Mouse (Mus musculus) intestine, embryonic 14.5 days (tissue): ENCODE results near the gene Gm12185. TPM values are rescaled to one million over a fixed set of nuclear protein-coding genes. Genes with fewer than 3 reads are reported as not detected.
"Not testable (repeated sequence)": the region's sequence is repeated elsewhere in the genome, so short reads cannot be mapped to it uniquely, and the experiment has no call there.

Source experiments
- ATAC-seq: fragments of 200-750 bp; cut with Nextera tagmentation; replicated peaks from 2 replicates; pipeline ENCODE4 v1.8.0; 2017; ENCODE audit warnings: low read depth, moderate number of reproducible peaks, moderate TSS enrichment, moderate library complexity; ENCODE audit not compliant: low FRiP score, low TSS enrichment
- DNase-seq: peaks from one replicate; pipeline ENCODE4 v3.0.0-alpha.2; 2018; ENCODE audit warnings: low spot score
- H3K27ac ChIP-seq: fragments of 300-500 bp; sonication (generic); 2 replicates; pipeline ENCODE4 v1.5.1; 2014; ENCODE audit warnings: low read depth, mild to moderate bottlenecking, control low read depth
- H3K27me3 ChIP-seq: fragments of 300-500 bp; sonication (generic); replicated peaks from 2 replicates; pipeline ENCODE4 v1.6.1; 2014; ENCODE audit warnings: low read length, control low read depth; ENCODE audit not compliant: control insufficient read depth, insufficient read depth
- H3K36me3 ChIP-seq: fragments of 300-500 bp; sonication (generic); 2 replicates; pipeline ENCODE4 v1.6.1; 2014; ENCODE audit warnings: low read length, control low read depth; ENCODE audit not compliant: control insufficient read depth, insufficient read depth
- H3K4me1 ChIP-seq: fragments of 300-500 bp; sonication (generic); replicated peaks from 2 replicates; pipeline ENCODE4 v1.6.1; 2014; ENCODE audit warnings: low read length, control low read depth, mixed read lengths; ENCODE audit not compliant: control insufficient read depth, insufficient read depth
- H3K4me2 ChIP-seq: fragments of 300-500 bp; sonication (generic); 2 replicates; pipeline ENCODE4 v1.6.1; 2014; ENCODE audit warnings: low read length
- H3K4me3 ChIP-seq: fragments of 300-500 bp; sonication (generic); 2 replicates; pipeline ENCODE4 v1.5.1; 2014; ENCODE audit warnings: low read depth, low read length, control low read depth, mixed read lengths
- H3K9ac ChIP-seq: fragments of 300-500 bp; sonication (generic); 2 replicates; pipeline ENCODE4 v1.6.1; 2014; ENCODE audit warnings: mild to moderate bottlenecking, low read length
- H3K9me3 ChIP-seq: fragments of 300-500 bp; sonication (generic); 2 replicates; pipeline ENCODE4 v1.6.1; 2016; ENCODE audit warnings: low read length, control low read depth; ENCODE audit not compliant: control insufficient read depth
- WGBS: fragments of 180-500 bp; shearing (Covaris S2); extraction: QIAGEN DNeasy Blood & Tissue Kit; methylation state at CpG from one replicate; pipeline ENCODE4 v1.1.7; 2014; 5-methylcytosine and 5-hydroxymethylcytosine counted together
- polyA plus RNA-seq: library from polyadenylated mRNA; unstranded; fragments of >200 nt; fragmentation: Nextera tagmentation; extraction: Ambion mirVana; gene quantifications from 2 replicates; pipeline ENCODE4 v1.2.1, GENCODE M21; 2014

The Gm12185 gene
- polyA plus RNA-seq, 1 experiment from 2014 or later, result 0.07 TPM

- not testable (repeated sequence) for H3K27ac ChIP-seq, H3K9ac ChIP-seq, ATAC-seq, H3K4me1 ChIP-seq, H3K36me3 ChIP-seq, H3K4me3 ChIP-seq, H3K27me3 ChIP-seq, DNase-seq, H3K4me2 ChIP-seq, H3K9me3 ChIP-seq
- WGBS, result no CpG with 5 or more reads among the region's 3 CpGs
Observed at GRCm38 (mm10) chr11:48982848-48983247, 9.2 kb downstream of the Gm12185 start.

- no CpG with 5 or more reads among the region's 5 CpGs for WGBS
- H3K4me3 ChIP-seq, H3K27me3 ChIP-seq, H3K27ac ChIP-seq, DNase-seq, H3K9me3 ChIP-seq, H3K4me1 ChIP-seq, H3K9ac ChIP-seq, H3K4me2 ChIP-seq, H3K36me3 ChIP-seq, ATAC-seq: not testable (repeated sequence)
Observed at GRCm38 (mm10) chr11:48980052-48980451, 12.0 kb downstream of the Gm12185 start.

- not testable (repeated sequence) for H3K4me3 ChIP-seq, H3K27ac ChIP-seq, H3K27me3 ChIP-seq, H3K4me2 ChIP-seq, H3K9ac ChIP-seq, H3K36me3 ChIP-seq, ATAC-seq, H3K9me3 ChIP-seq, DNase-seq, H3K4me1 ChIP-seq
- WGBS, result no CpG with 5 or more reads among the region's 3 CpGs
Observed at GRCm38 (mm10) chr11:48979251-48979650, 12.8 kb downstream of the Gm12185 start, which contains the start of gene 9930111J21Rik1. Gene 9930111J21Rik1 (minus strand): TSS chr11:48979398.

- not testable (repeated sequence) for H3K27ac ChIP-seq, H3K9ac ChIP-seq, H3K36me3 ChIP-seq, DNase-seq, H3K27me3 ChIP-seq, H3K4me2 ChIP-seq, H3K9me3 ChIP-seq, ATAC-seq, H3K4me1 ChIP-seq, H3K4me3 ChIP-seq
- no CpG with 5 or more reads among the region's 1 CpGs for WGBS
Observed at GRCm38 (mm10) chr11:48978240-48978939, 13.6 kb downstream of the Gm12185 start, which contains the start of gene Olfr56. Gene Olfr56 (plus strand): TSS chr11:48978889.

- no CpG with 5 or more reads among the region's 1 CpGs for WGBS
- not testable (repeated sequence) for ATAC-seq, H3K4me3 ChIP-seq, H3K36me3 ChIP-seq, H3K9me3 ChIP-seq, DNase-seq, H3K4me1 ChIP-seq, H3K27me3 ChIP-seq, H3K4me2 ChIP-seq, H3K9ac ChIP-seq, H3K27ac ChIP-seq
Observed at GRCm38 (mm10) chr11:48974686-48975085, 17.3 kb downstream of the Gm12185 start.

GRCm38 (mm10) chr11:48946090-48946489 is 45.9 kb downstream of the Gm12185 start, which contains the start of gene Psme2b:
Gene Psme2b (minus strand): TSS chr11:48946190.
- 90% methylated on average over 6 of the region's 6 CpGs for whole genome bisulfite sequencing
- H3K27ac ChIP-seq, result not testable (repeated sequence)

GRCm38 (mm10) chr11:48939286-48939685 is 52.7 kb downstream of the Gm12185 start:
- not testable (repeated sequence) for H3K9ac ChIP-seq, H3K4me3 ChIP-seq, H3K4me2 ChIP-seq, H3K9me3 ChIP-seq, DNase-seq, H3K27me3 ChIP-seq, ATAC-seq, H3K4me1 ChIP-seq, H3K36me3 ChIP-seq, H3K27ac ChIP-seq

More at GRCm38 (mm10) chr11:48946090-48946489, 45.9 kb downstream of the Gm12185 start, which contains the start of gene Psme2b:
- DNase-seq, H3K4me2 ChIP-seq, H3K4me3 ChIP-seq, H3K4me1 ChIP-seq, H3K27me3 ChIP-seq, H3K9ac ChIP-seq, ATAC-seq, H3K9me3 ChIP-seq, H3K36me3 ChIP-seq: not testable (repeated sequence)

- H3K4me2 ChIP-seq, result not testable (repeated sequence)
Observed at GRCm38 (mm10) chr11:48935291-48935690, 56.7 kb downstream of the Gm12185 start.

GRCm38 (mm10) chr11:48933923-48934322 is 58.1 kb downstream of the Gm12185 start:
- not testable (repeated sequence) for H3K4me2 ChIP-seq, H3K9ac ChIP-seq, DNase-seq, H3K4me3 ChIP-seq, H3K27me3 ChIP-seq, ATAC-seq, H3K27ac ChIP-seq, H3K9me3 ChIP-seq, H3K4me1 ChIP-seq, H3K36me3 ChIP-seq
- WGBS, result 38% methylated on average over 1 of the region's 1 CpGs

More at GRCm38 (mm10) chr11:48935291-48935690, 56.7 kb downstream of the Gm12185 start:
- WGBS, result no CpG with 5 or more reads among the region's 3 CpGs
- not testable (repeated sequence) for H3K9ac ChIP-seq, H3K4me1 ChIP-seq, H3K9me3 ChIP-seq, ATAC-seq, H3K27me3 ChIP-seq, DNase-seq, H3K36me3 ChIP-seq, H3K4me3 ChIP-seq, H3K27ac ChIP-seq
